Mouse (Mus musculus): ENCODE measurements around the gene Fis1. TPM values are rescaled to one million over a fixed set of nuclear protein-coding genes. Genes with fewer than 3 reads are reported as not detected.

Gene Fis1
- polyA plus RNA-seq (2011; ENCODE audit: insufficient read length, low read depth, missing spikeins) = 107 and 111 TPM in 2 replicates

DNA sequence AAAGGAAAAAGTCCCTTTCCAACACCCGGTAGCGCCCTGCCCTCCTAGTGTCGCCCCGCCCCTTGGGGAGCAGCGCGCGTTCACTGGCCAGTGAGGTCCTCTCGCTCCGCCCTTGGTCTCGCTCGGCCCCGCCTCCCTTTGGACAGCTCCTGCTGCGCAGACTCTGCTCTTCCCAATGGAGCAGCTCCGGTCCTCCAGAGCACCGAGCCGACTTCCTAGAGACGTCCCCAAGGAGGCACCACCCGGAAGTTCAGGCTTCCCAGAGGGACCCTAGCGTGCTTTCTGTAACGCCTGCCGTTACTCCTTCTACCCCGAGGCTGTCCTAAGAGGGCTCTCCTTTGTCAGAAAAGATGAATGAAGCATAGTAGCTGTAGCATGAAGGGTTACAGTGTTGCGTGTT is at the start of gene Fis1:
Fis1 (plus strand) TSS at position 261 of the 400 bp plus-strand sequence.
- Histone ChIP-seq H3K4me3 (ENCODE audit: insufficient read depth, low read length) (peak within 1 kb of the TSS; percentile 91), H3K4me1 (ENCODE audit: control insufficient read depth, insufficient read depth, low read length) (no peaks in the 10 kb centered on the region), H3K27ac (ENCODE audit: insufficient read depth, low read length) (no peak within 1 kb of the TSS)
- peak; percentile 61 for TF ChIP-seq POLR2A (IDR thresholded peaks at IDR 0.05; ENCODE audit: low read depth, low read length)
- no peak for TF ChIP-seq CTCF (IDR thresholded peaks at IDR 0.05; ENCODE audit: borderline replicate concordance, insufficient read depth, low read length)

DNA sequence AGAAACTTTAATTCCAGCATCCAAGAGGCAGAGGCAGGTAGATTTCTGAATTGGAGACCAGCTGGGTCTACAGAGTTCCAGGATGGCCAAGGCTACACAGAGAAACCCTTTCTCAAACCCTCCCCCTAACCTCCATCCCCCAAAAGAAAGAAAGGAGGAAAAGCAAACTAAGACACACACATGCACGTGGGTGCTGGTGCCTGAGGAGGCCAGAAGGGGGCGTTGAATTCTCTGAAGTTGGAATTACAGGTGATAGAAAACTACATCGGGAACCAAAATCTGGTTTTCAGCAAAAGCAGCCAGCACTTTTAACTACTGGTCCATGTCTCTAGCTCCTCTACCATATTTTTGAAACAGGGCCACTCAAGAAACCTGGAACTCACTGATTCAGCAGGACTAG is 48.5 kb upstream of the Fis1 start:
- no peak overlapping the region for H3K4me3 ChIP-seq (ENCODE audit: insufficient read depth, low read length)
- H3K4me1 ChIP-seq (ENCODE audit: control insufficient read depth, insufficient read depth, low read length) = no peaks in the 10 kb centered on the region
- no peak overlapping the region for H3K27ac ChIP-seq (ENCODE audit: insufficient read depth, low read length)
- no peak for TF ChIP-seq POLR2A (IDR thresholded peaks at IDR 0.05; ENCODE audit: low read depth, low read length)
- TF ChIP-seq CTCF (IDR thresholded peaks at IDR 0.05; ENCODE audit: borderline replicate concordance, insufficient read depth, low read length) = no peak

DNA sequence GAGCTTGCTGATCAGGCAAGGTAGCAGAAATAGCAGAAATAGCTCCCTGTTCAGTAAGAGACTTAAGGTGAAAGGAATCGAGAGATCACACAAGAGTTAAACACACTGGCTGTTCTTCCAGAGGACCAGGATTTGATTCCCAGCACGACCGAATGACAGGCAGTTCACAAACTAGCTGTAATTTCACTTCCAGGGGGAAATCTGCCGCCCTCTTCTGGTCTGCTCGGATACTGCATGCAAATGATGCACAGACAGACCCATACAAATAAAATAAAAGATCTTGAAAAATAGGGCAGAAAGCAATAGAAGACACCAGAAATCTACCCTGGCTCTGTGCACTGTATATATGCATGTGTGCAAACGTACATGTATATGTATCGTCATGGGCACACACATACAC is 47.4 kb upstream of the Fis1 start:
- TF ChIP-seq POLR2A (IDR thresholded peaks at IDR 0.05; ENCODE audit: low read depth, low read length) (no peak), CTCF (IDR thresholded peaks at IDR 0.05; ENCODE audit: borderline replicate concordance, insufficient read depth, low read length) (no peak)
- H3K4me3 ChIP-seq (ENCODE audit: insufficient read depth, low read length) = no peak overlapping the region
- no peak overlapping the region for H3K27ac ChIP-seq (ENCODE audit: insufficient read depth, low read length)
- no peaks in the 10 kb centered on the region for H3K4me1 ChIP-seq (ENCODE audit: control insufficient read depth, insufficient read depth, low read length)

DNA sequence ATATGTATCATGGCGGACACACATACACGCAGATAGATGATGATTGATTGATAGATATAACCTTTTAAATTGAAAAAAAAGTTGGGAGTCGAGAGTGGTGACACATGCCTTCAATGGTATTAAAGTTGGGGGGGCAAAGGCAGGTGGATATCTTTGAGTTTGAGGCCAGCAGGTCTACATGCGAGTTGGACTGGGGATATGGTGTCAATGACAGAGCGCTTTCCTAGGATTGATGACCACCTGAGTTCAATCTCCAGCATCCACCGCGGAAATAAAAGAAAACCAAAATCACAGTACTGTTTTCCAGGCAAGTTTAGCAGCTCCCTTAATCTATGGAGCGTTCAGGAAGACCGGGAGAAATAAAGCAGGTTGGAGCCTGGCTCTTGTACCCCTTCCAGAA is 45.5 kb upstream of the Fis1 start:
- H3K4me1 ChIP-seq (ENCODE audit: control insufficient read depth, insufficient read depth, low read length) = no peaks in the 10 kb centered on the region
- peak overlapping the region; percentile 34 for H3K4me3 ChIP-seq (ENCODE audit: insufficient read depth, low read length)
- TF ChIP-seq CTCF (IDR thresholded peaks at IDR 0.05; ENCODE audit: borderline replicate concordance, insufficient read depth, low read length) (no peak), POLR2A (IDR thresholded peaks at IDR 0.05; ENCODE audit: low read depth, low read length) (no peak)
- H3K27ac ChIP-seq (ENCODE audit: insufficient read depth, low read length) = no peak overlapping the region

DNA sequence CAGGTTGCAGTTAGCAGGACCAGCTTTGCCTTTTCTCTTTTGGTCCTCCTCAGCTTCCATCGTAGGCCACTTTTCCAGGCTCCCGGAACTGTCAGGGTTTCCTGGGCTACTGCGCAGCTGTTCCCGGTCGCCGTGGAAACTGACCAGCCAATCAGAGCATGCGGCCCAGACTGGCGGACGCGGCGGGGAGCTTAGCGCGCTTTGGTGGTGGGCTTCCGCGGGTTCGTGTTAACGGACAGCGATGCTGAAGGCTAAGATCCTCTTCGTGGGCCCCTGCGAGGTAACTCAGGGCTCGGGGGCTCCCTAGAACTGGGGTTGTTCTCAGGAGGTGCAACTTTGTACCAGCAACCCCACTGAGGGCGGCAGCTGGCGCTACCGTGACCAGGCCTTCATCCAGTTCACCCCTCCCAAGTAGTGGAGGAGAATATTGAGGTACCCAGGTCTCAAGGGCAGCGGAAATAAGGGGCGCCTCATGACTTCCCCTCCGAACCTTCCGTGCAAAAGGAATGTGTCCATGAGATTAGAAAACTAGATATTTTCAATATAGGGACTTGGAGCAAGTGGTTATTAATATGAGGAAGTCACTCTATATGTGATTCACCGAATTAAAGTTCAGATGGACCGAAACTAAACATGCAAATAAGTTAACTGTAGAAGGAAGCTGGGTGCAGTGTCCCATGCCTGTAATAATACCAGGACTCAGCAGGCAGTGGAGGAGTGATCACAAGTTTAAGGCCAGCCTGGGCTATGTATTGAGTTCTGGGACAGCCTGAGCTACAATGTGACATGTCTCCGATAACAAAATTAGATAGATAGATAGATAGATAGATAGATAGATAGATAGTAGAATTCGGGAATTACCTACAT is 44.9 kb upstream of the Fis1 start, which contains the start of gene Ift22:
Ift22 (plus strand) TSS at position 160 of the 867 bp plus-strand sequence.
- peak within 1 kb of the TSS; percentile 86 for H3K4me3 ChIP-seq (ENCODE audit: insufficient read depth, low read length)
- H3K27ac ChIP-seq (ENCODE audit: insufficient read depth, low read length) = no peak within 1 kb of the TSS
- TF ChIP-seq POLR2A (IDR thresholded peaks at IDR 0.05; ENCODE audit: low read depth, low read length) (no peak), CTCF (IDR thresholded peaks at IDR 0.05; ENCODE audit: borderline replicate concordance, insufficient read depth, low read length) (no peak)
- no peaks in the 10 kb centered on the region for H3K4me1 ChIP-seq (ENCODE audit: control insufficient read depth, insufficient read depth, low read length)

DNA sequence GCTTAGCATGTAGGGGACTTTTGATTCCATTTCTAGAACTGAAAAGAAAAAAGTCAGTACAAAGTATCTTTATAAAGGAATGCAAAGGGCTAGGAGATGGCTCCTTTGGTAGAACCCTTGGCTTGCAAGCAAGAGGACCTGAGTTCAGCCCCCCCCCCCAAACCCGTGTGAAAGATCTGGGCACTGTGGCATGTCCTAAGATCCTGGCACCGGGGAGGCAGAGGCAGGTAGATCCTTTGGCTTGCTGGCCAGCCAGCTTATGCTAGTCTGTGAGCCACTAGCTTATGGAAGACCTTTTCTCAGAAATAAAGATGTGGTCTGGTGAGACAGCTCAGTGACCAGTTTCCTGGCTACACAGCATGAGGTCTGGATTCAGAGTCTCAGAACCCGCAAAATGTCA is 38.9 kb upstream of the Fis1 start:
- H3K4me1 ChIP-seq (ENCODE audit: control insufficient read depth, insufficient read depth, low read length) = no peaks in the 10 kb centered on the region
- TF ChIP-seq CTCF (IDR thresholded peaks at IDR 0.05; ENCODE audit: borderline replicate concordance, insufficient read depth, low read length) (no peak), POLR2A (IDR thresholded peaks at IDR 0.05; ENCODE audit: low read depth, low read length) (no peak)
- H3K4me3 ChIP-seq (ENCODE audit: insufficient read depth, low read length) = no peak overlapping the region
- no peak overlapping the region for H3K27ac ChIP-seq (ENCODE audit: insufficient read depth, low read length)

DNA sequence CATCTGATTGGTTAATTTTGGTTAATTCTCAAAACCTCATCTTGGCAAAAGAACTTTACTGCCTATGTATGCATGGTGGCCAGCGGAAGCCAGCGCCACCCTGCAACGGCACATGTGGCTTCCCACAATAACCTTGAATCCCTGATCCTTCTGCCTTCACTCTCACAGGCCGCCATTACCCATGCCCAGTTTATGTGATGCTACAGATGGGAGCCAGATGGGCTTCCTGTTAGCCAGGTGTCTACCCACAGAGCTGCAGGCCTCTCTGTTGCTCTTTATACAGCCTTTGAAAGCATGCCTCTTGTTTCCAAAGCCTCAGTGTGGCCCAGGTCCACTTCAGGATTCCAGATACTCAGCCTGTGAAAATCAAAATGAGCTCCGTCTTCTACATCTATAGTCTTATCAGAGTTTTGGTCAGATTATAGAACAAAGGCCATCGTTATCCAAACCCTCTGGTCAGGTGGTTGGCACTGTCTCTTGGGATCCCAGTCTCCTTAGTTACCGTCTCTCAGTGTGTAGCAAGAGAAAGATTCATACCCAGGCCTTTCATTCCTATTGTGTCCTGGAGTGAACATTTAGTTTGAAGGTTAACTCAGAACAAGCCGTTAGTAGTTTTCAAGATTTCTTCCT is 35.3 kb upstream of the Fis1 start:
- no peak for TF ChIP-seq CTCF (IDR thresholded peaks at IDR 0.05; ENCODE audit: borderline replicate concordance, insufficient read depth, low read length)
- no peak for TF ChIP-seq POLR2A (IDR thresholded peaks at IDR 0.05; ENCODE audit: low read depth, low read length)
- H3K4me1 ChIP-seq (ENCODE audit: control insufficient read depth, insufficient read depth, low read length) = no peaks in the 10 kb centered on the region

DNA sequence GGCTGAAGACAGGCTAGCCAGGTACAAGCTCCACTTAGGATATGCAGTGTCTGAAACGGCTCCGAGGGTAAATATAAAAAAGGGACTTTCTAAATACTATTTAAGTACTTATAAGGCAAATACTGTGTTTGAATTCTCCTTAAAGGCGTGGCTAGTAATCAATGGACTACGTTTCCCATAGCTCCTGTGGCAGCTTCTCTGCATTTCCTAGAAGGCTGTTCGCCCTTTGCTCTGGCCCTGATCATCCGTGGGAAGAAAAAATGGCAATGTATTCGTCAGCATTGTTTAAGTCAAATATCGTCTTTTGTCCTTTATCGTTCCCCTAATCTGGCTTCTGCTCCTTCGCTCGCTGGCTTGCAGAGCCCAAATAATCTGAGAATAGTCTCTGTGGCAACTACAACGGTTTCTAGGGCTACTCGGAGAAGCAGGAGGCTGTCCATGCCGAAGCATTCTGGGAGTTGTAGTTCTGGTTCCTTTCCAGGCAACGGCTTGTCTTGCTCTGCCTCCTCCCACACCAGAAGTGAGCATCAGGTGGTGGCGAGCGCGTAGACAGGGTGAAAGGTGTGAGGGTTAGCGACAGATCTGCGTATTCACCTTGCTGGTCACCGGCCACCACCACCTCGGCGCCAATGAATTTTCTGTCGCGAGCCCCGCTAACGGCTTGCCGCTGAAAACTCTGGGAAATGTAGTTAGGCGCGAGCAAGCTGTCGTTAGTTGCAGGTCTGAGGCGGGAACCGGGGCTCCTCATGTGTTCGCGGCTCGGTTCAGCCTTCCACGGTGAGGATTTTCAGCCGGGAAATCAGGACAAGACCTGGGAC is 34.2 kb upstream of the Fis1 start:
- peak; percentile 72 for TF ChIP-seq POLR2A (IDR thresholded peaks at IDR 0.05; ENCODE audit: low read depth, low read length)
- TF ChIP-seq CTCF (IDR thresholded peaks at IDR 0.05; ENCODE audit: borderline replicate concordance, insufficient read depth, low read length) = no peak
- Histone ChIP-seq H3K27ac (ENCODE audit: insufficient read depth, low read length) (peak overlapping the region; percentile 29), H3K4me3 (ENCODE audit: insufficient read depth, low read length) (peak overlapping the region; percentile 68), H3K4me1 (ENCODE audit: control insufficient read depth, insufficient read depth, low read length) (no peaks in the 10 kb centered on the region)

More for the DNA sequence above, 35.3 kb upstream of the Fis1 start:
- no peak overlapping the region for H3K27ac ChIP-seq (ENCODE audit: insufficient read depth, low read length)
- no peak overlapping the region for H3K4me3 ChIP-seq (ENCODE audit: insufficient read depth, low read length)

DNA sequence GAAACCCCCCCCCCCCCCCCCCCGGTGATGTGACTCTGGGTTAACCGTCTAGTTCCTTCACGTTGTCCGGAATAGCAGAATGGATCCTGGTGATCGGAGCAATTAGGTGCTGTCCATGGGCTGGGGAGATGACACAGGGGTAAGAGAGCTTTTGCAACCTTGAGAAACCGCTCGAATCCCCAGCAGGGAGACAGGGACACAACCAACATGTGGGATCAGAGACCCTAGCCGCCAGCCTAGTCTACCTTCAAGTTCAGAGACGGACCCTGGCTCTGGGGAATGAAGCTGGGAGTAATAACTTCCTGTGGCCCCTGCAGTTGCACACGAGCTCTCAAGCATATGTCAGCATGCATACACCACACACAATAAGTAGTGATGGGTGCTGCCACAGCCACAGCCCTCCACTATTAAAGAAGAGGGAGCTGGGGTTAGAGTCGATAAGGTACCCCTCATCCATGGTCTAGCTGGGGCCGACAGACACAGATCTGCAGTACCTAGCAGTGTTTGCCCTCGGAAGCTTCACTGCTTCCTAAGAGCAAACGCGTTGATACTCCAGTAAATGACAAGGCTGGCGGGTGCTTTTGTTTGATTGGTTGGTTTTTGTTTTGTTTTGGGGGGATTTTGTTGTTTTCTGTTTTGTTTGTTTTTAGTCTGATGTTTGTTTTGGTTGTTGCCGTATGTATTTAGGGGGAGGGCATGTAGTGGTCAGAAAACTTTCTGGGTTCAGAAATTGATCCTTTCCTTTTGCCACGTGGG is 33.4 kb upstream of the Fis1 start:
- TF ChIP-seq CTCF (IDR thresholded peaks at IDR 0.05; ENCODE audit: borderline replicate concordance, insufficient read depth, low read length) (no peak), POLR2A (IDR thresholded peaks at IDR 0.05; ENCODE audit: low read depth, low read length) (0 out of 2 replicates have a peak, but pooled peaks have one; percentile 10)
- no peaks in the 10 kb centered on the region for H3K4me1 ChIP-seq (ENCODE audit: control insufficient read depth, insufficient read depth, low read length)
- H3K4me3 ChIP-seq (ENCODE audit: insufficient read depth, low read length) = peak overlapping the region; percentile 68
- no peak overlapping the region for H3K27ac ChIP-seq (ENCODE audit: insufficient read depth, low read length)

Data from embryonic fibroblast, embryonic 13.5 days (primary cell).